Mouse (Mus musculus): Measurements from ENCODE around the gene Slc18b1. TPM values are rescaled to one million over a fixed set of nuclear protein-coding genes. Genes with fewer than 3 reads are reported as not detected.
A peak's percentile ranks its signal among the peaks of the same experiment; 100 is the strongest.

The Slc18b1 gene
- total RNA-seq, 1 experiment from 2014 or later = 1.2 TPM

DNA sequence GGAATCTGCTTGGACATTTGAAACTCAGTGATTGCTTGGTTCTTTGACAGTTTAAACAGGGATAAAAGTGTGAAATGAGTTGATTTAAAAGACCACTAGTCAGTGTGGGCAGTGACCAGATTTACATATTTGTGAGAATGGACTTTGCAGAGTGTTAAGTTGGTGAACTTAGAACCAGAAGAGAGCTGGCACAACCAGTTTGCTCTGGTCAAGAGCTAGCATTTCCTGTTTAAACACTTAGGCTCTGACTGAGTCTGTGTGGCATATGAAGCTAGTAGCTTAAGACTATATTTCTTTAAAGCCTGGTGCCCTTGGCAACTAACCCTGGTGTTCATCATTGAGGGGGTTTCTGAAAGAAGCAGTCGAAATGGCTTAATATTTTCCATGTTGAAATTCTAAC is 1.4 kb downstream of the Slc18b1 start:
- no peak for ATAC-seq (replicated peaks in 1 of 2; ENCODE audit: insufficient read depth in 1 of 2, low FRiP score in 2 of 2, low TSS enrichment in 1 of 2, low read depth in 1 of 2, poor library complexity in 2 of 2, severe bottlenecking in 2 of 2)

GRCm38 (mm10) chr10:23799933-23800332 is 3.1 kb downstream of the Slc18b1 start:
- no peak for ATAC-seq (replicated peaks in 1 of 2; ENCODE audit: insufficient read depth in 1 of 2, low FRiP score in 2 of 2, low TSS enrichment in 1 of 2, low read depth in 1 of 2, poor library complexity in 2 of 2, severe bottlenecking in 2 of 2)

GRCm38 (mm10) chr10:23802911-23803310 is 6.1 kb downstream of the Slc18b1 start:
- peak; percentile 27 to 56; a peak in 1 of 4 replicates for ATAC-seq (replicated peaks in 1 of 2; ENCODE audit: insufficient read depth in 1 of 2, low FRiP score in 2 of 2, low TSS enrichment in 1 of 2, low read depth in 1 of 2, poor library complexity in 2 of 2, severe bottlenecking in 2 of 2)

DNA sequence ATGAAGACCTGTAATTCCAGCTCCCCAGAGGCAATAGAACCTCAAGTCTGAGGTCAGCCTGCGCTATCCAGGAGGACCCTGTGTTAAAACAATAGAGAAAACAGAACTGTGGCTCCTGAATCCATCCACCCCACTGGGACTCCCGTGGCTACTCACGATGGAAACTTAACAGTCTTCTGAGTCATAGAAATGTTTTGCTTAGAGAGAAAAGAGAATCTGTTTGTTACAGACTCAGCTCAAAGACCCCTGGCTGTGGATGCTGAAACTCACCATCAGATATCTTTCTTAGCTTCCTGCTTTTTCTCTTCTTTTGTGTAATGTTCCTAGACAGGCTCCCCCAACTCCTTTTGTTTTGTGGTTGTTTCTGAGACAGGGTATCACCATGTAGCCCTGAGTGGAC is 7.9 kb downstream of the Slc18b1 start:
- ATAC-seq (replicated peaks in 1 of 2; ENCODE audit: insufficient read depth in 1 of 2, low FRiP score in 2 of 2, low TSS enrichment in 1 of 2, low read depth in 1 of 2, poor library complexity in 2 of 2, severe bottlenecking in 2 of 2) = no peak

- ATAC-seq (replicated peaks in 1 of 2; ENCODE audit: insufficient read depth in 1 of 2, low FRiP score in 2 of 2, low TSS enrichment in 1 of 2, low read depth in 1 of 2, poor library complexity in 2 of 2, severe bottlenecking in 2 of 2) = no peak
Measured at GRCm38 (mm10) chr10:23806201-23806600, 9.4 kb downstream of the Slc18b1 start.

DNA sequence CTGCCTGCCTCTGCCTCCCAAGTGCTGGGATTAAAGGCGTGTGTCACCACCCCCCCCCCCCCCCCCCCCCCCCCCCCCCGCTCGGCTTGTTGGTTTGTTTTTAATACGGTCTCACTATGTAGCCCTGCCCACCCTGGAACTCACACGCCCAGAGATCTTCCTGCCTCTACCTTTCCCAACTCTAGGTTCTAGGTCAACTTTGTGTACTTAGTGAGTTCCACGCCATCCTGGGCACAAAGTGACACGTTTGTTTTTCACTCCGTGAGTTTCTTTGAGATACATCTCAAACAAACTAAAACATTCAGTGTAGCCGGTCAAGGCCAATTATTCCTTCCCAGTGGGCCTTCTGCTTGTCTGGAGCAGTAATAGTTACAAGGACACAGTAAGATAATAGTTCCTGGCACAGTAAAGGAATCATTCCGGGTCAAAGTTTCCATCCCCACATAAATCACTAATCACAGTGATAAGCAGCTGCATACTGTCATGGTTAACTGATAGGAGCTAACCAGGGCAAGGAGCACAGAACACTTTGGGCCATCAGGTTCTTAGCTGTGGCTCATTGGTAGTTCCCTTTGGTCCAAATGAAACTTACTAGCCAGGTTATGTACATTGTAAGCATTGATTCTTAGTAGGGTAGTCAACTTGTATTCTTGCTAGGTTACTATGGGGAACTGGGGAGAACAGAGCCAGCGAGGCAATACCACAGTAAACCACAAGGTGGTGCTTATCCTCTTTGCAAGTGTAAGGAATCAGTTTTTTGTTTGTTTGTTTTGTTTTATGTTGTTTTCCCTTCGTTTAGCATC is 15.1 kb downstream of the Slc18b1 start:
- peak; percentile 49 to 80; a peak in 3 of 4 replicates for ATAC-seq (replicated peaks in 1 of 2; ENCODE audit: insufficient read depth in 1 of 2, low FRiP score in 2 of 2, low TSS enrichment in 1 of 2, low read depth in 1 of 2, poor library complexity in 2 of 2, severe bottlenecking in 2 of 2)

DNA sequence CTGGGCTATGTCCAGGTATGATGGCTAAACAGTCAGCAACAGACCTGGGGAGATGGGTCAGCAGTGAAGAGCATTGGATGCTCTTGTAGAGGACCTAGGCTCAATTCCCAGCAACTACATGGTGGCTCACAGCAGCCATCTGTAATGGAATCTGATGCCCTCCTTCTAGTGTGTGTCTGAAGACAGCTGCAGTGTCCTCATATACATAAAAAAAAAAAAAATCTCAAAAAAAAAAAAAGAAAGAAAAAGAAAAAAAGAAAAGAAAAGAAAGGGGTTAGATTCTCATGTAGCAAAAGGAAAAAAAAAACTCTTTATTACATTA is 15.6 kb downstream of the Slc18b1 start:
- no peak for ATAC-seq (replicated peaks in 1 of 2; ENCODE audit: insufficient read depth in 1 of 2, low FRiP score in 2 of 2, low TSS enrichment in 1 of 2, low read depth in 1 of 2, poor library complexity in 2 of 2, severe bottlenecking in 2 of 2)

- no peak for ATAC-seq (replicated peaks in 1 of 2; ENCODE audit: insufficient read depth in 1 of 2, low FRiP score in 2 of 2, low TSS enrichment in 1 of 2, low read depth in 1 of 2, poor library complexity in 2 of 2, severe bottlenecking in 2 of 2)
Measured at GRCm38 (mm10) chr10:23812852-23813766, 16.3 kb downstream of the Slc18b1 start.

GRCm38 (mm10) chr10:23815168-23815567 is 18.4 kb downstream of the Slc18b1 start:
- peak; percentile 32 to 53; a peak in 2 of 4 replicates for ATAC-seq (replicated peaks in 1 of 2; ENCODE audit: insufficient read depth in 1 of 2, low FRiP score in 2 of 2, low TSS enrichment in 1 of 2, low read depth in 1 of 2, poor library complexity in 2 of 2, severe bottlenecking in 2 of 2)

DNA sequence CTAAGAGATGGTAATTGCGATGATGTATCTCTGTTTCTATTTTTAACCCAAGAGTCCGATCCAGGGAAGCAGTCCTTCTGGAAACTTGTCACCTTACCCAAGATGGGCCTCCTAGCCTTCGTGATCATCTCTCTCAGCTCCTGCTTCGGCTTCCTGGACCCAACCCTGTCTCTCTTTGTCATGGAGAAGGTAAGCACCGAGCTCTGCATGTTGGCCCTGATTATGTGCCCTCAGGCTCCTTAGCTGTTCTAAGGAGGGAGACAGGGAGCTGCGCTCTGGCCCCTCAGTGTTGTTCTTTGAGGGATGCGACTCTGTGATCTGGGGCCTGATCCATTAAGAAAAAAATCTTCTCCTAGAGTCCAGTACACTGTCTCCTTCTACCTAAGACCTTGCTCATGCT is 19.5 kb downstream of the Slc18b1 start:
- ATAC-seq (replicated peaks in 1 of 2; ENCODE audit: insufficient read depth in 1 of 2, low FRiP score in 2 of 2, low TSS enrichment in 1 of 2, low read depth in 1 of 2, poor library complexity in 2 of 2, severe bottlenecking in 2 of 2) = no peak

GRCm38 (mm10) chr10:23826516-23826915 is 29.7 kb downstream of the Slc18b1 start:
- ATAC-seq (replicated peaks in 1 of 2; ENCODE audit: insufficient read depth in 1 of 2, low FRiP score in 2 of 2, low TSS enrichment in 1 of 2, low read depth in 1 of 2, poor library complexity in 2 of 2, severe bottlenecking in 2 of 2) = no peak

DNA sequence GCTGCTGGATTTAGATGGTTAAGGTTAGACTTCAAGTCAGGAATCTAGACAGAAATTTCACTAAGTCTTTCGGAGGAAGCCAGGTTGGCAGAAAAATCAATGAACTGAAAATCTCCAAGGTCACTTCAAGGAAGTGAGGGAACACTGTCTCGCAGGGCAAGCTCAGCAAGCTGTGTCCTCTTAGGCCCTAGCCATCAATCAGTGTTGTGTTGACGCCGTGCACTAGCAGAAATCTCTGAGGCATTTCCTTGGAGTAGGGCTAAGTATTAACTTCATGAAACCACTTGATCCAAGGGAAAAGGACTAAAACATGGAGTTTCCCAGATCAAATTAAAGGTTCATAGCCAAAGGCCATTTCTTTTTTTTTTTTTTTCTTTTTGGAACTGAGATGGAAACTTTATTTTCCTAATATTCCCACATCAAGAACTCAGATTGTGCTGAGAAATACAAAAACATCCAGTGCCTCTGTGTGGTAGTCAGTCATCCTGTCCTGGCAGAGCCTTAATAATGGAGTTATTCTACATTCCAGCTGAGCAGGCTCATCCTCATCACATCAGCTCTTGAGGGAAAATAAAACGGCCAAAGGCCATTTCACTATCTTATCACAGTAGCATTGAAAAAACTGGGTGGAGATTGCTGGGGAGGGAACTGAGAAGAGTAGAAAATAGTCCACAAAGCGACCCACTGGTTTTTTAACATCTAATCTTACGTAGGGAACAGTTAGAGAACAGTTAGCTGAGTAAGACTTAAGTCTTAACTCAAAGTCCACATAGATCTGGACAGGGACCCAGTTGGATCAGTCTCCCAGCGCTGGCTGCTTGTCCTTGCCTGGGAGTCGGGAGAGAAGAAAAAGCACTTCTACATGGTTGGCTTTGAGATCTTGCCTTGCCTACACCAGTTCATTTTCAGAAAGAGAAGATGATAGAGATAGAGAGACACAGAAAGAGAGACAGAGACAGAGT is 39.5 kb downstream of the Slc18b1 start:
- ATAC-seq (replicated peaks in 1 of 2; ENCODE audit: insufficient read depth in 1 of 2, low FRiP score in 2 of 2, low TSS enrichment in 1 of 2, low read depth in 1 of 2, poor library complexity in 2 of 2, severe bottlenecking in 2 of 2) = no peak

DNA sequence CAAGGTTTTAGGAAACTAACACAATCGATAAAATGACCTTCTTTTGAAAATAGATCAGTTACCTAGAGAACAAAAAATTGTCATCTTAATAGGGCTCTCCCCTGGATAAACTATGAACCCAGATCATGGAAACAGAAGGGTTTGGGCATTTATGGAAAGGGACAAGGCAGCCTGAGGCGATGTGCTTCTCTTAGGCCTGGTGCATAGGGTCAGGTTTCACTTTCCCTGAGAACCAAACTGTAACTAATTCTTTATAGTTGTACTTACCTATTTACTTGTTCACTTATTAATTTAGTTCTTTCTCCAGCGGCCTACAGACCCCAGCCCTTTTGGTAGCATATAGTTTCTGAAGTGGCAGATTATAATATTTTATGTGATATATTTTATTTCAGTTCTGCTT is 40.3 kb downstream of the Slc18b1 start:
- no peak for ATAC-seq (replicated peaks in 1 of 2; ENCODE audit: insufficient read depth in 1 of 2, low FRiP score in 2 of 2, low TSS enrichment in 1 of 2, low read depth in 1 of 2, poor library complexity in 2 of 2, severe bottlenecking in 2 of 2)

GRCm38 (mm10) chr10:23838910-23839309 is 42.1 kb downstream of the Slc18b1 start:
- ATAC-seq (replicated peaks in 1 of 2; ENCODE audit: insufficient read depth in 1 of 2, low FRiP score in 2 of 2, low TSS enrichment in 1 of 2, low read depth in 1 of 2, poor library complexity in 2 of 2, severe bottlenecking in 2 of 2) = no peak

DNA sequence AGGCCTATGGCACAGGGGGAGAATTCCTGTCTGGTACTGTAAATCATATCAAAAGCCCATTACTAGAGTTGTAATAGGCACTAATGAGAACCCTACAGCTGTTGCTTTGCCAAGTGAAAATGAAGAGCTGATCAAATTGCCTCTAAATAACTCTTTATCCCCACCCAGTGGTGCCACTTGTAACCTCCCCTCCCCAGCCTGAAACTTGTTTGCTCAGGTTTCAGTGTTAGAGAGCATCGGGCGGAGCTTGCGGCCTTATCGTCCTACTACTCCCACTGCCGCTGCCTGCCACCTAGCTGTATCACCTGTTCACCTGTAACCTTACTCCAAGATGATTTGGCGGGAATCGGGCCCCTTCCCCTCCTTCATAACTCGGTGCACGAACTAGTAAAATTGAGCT is 42.6 kb downstream of the Slc18b1 start:
- ATAC-seq (replicated peaks in 1 of 2; ENCODE audit: insufficient read depth in 1 of 2, low FRiP score in 2 of 2, low TSS enrichment in 1 of 2, low read depth in 1 of 2, poor library complexity in 2 of 2, severe bottlenecking in 2 of 2) = no peak

GRCm38 (mm10) chr10:23840496-23840895 is 43.7 kb downstream of the Slc18b1 start:
- no peak for ATAC-seq (replicated peaks in 1 of 2; ENCODE audit: insufficient read depth in 1 of 2, low FRiP score in 2 of 2, low TSS enrichment in 1 of 2, low read depth in 1 of 2, poor library complexity in 2 of 2, severe bottlenecking in 2 of 2)

- peak in 1 of 2 experiments; percentile 39; a peak in 1 of 4 replicates for ATAC-seq (replicated peaks in 1 of 2; ENCODE audit: insufficient read depth in 1 of 2, low FRiP score in 2 of 2, low TSS enrichment in 1 of 2, low read depth in 1 of 2, poor library complexity in 2 of 2, severe bottlenecking in 2 of 2)
Measured at GRCm38 (mm10) chr10:23851228-23851912, 54.6 kb downstream of the Slc18b1 start, which contains the start of gene Vnn3. Gene Vnn3, plus strand, starts transcription at chr10:23851462.
